Mouse (Mus musculus) MEL (cell line): ENCODE data around the gene Akr1c13. TPM values are rescaled to one million over a fixed set of nuclear protein-coding genes. Genes with fewer than 3 reads are reported as not detected.

Experiments
- DNase-seq: peaks from one replicate; pipeline ENCODE4 v3.0.0; 2011; ENCODE audit warnings: low read depth, low spot score
- H3K27ac ChIP-seq: 2 replicates; pipeline ENCODE4 v1.5.1; 2012; ENCODE audit warnings: low read depth, mild to moderate bottlenecking, control low read depth, low read length, moderate library complexity; ENCODE audit not compliant: control insufficient read depth
- H3K27me3 ChIP-seq, 2 experiments: fragments of 150-350 bp in 1 of 2; sonication (generic) in 1 of 2; 2 replicates each; pipeline ENCODE4 v1.6.1; 2012; ENCODE audit warnings: low read length in 2 of 2, mild to moderate bottlenecking in 2 of 2, improper control_type of control experiment in 1 of 2, moderate library complexity in 1 of 2; ENCODE audit not compliant: insufficient read depth in 2 of 2, control insufficient read depth in 1 of 2
- H3K36me3 ChIP-seq, 2 experiments: 2 replicates each; pipeline ENCODE4 v1.6.1; 2012 to 2014; ENCODE audit warnings: low read length in 2 of 2, improper control_type of control experiment in 1 of 2, inconsistent platforms in 1 of 2, mild to moderate bottlenecking in 1 of 2; ENCODE audit not compliant: insufficient read depth in 2 of 2, control insufficient read depth in 1 of 2
- H3K4me1 ChIP-seq, 2 experiments: fragments of 150-350 bp in 1 of 2; sonication (generic) in 1 of 2; 2 replicates each; pipeline ENCODE4 v1.6.1; 2012; ENCODE audit warnings: low read length in 2 of 2, improper control_type of control experiment in 1 of 2, mild to moderate bottlenecking in 1 of 2; ENCODE audit not compliant: insufficient read depth in 2 of 2, control insufficient read depth in 1 of 2
- H3K4me3 ChIP-seq, 2 experiments: fragments of 150-350 bp in 1 of 2; sonication (generic) in 1 of 2; 2 replicates each; pipeline ENCODE4 v1.5.1; 2012; ENCODE audit warnings: low read depth in 2 of 2, low read length in 2 of 2, mild to moderate bottlenecking in 2 of 2, moderate library complexity in 2 of 2, control low read depth in 1 of 2, improper control_type of control experiment in 1 of 2; ENCODE audit not compliant: control insufficient read depth in 1 of 2, insufficient read depth in 1 of 2
- H3K79me2 ChIP-seq: 2 replicates; pipeline ENCODE4 v1.6.1; 2012; ENCODE audit warnings: mild to moderate bottlenecking, low read length, moderate library complexity; ENCODE audit not compliant: control insufficient read depth, poor library complexity, insufficient read depth
- H3K9ac ChIP-seq: 2 replicates; pipeline ENCODE4 v1.6.1; 2012; ENCODE audit warnings: low read depth, mild to moderate bottlenecking, control low read depth, low read length, moderate library complexity; ENCODE audit not compliant: control insufficient read depth, poor library complexity, severe bottlenecking
- H3K9me3 ChIP-seq: fragments of 150-350 bp; sonication (generic); replicated peaks from 2 replicates; pipeline ENCODE4 v1.6.1; 2012; ENCODE audit warnings: mild to moderate bottlenecking, low read length, improper control_type of control experiment, moderate library complexity; ENCODE audit not compliant: insufficient read depth
- E2F4 ChIP-seq: IDR thresholded peaks from 2 replicates; pipeline ENCODE4 v1.6.1; 2011; ENCODE audit warnings: low read depth, low read length, improper control_type of control experiment, borderline replicate concordance
- ETS1 ChIP-seq: IDR thresholded peaks from 2 replicates; pipeline ENCODE4 v1.6.1; 2012; ENCODE audit warnings: low read depth, mild to moderate bottlenecking, inconsistent platforms, low read length, improper control_type of control experiment, moderate library complexity
- GATA1 ChIP-seq: IDR thresholded peaks from 2 replicates; pipeline ENCODE4 v1.6.1; 2011; ENCODE audit warnings: low read depth, low read length, improper control_type of control experiment
- HCFC1 ChIP-seq: IDR thresholded peaks from 2 replicates; pipeline ENCODE4 v1.6.1; 2012; ENCODE audit warnings: low read depth, mild to moderate bottlenecking, inconsistent platforms, low read length, improper control_type of control experiment, moderate library complexity
- JUND ChIP-seq: IDR thresholded peaks from 2 replicates; pipeline ENCODE4 v1.6.1; 2011; ENCODE audit warnings: low read depth, mild to moderate bottlenecking, improper control_type of control experiment, low read length
- KAT2A ChIP-seq: conservative IDR thresholded peaks from 2 replicates; pipeline ENCODE4 v1.6.1; 2012; ENCODE audit warnings: low read depth, low read length, improper control_type of control experiment, inconsistent platforms
- MAX ChIP-seq: IDR thresholded peaks from 2 replicates; pipeline ENCODE4 v1.6.1; 2011; ENCODE audit warnings: low read length, improper control_type of control experiment
- MAZ ChIP-seq: IDR thresholded peaks from 2 replicates; pipeline ENCODE4 v1.6.1; 2012; ENCODE audit warnings: low read depth, mild to moderate bottlenecking, inconsistent platforms, low read length, improper control_type of control experiment
- MEF2A ChIP-seq: IDR thresholded peaks from 2 replicates; pipeline ENCODE4 v1.6.1; 2014; ENCODE audit warnings: low read depth, mild to moderate bottlenecking, inconsistent platforms, low read length, improper control_type of control experiment; ENCODE audit not compliant: poor library complexity, insufficient replicate concordance, severe bottlenecking; ENCODE audit errors: extremely low read depth
- MYB ChIP-seq: IDR thresholded peaks from 2 replicates; pipeline ENCODE4 v1.6.1; 2011; ENCODE audit warnings: mild to moderate bottlenecking, low read depth, low read length, improper control_type of control experiment
- NELFE ChIP-seq: IDR thresholded peaks from 2 replicates; pipeline ENCODE4 v1.6.1; 2011; ENCODE audit warnings: low read depth, low read length, improper control_type of control experiment
- NRF1 ChIP-seq: IDR thresholded peaks from 2 replicates; pipeline ENCODE4 v1.6.1; 2014; ENCODE audit warnings: low read depth, mild to moderate bottlenecking, inconsistent platforms, low read length, improper control_type of control experiment, moderate library complexity; ENCODE audit not compliant: poor library complexity, insufficient read depth, severe bottlenecking
- POLR2AphosphoS2 ChIP-seq: IDR thresholded peaks from 2 replicates; pipeline ENCODE4 v1.6.1; 2011; ENCODE audit warnings: low read length, improper control_type of control experiment
- RCOR1 ChIP-seq: IDR thresholded peaks from 2 replicates; pipeline ENCODE4 v1.6.1; 2012; ENCODE audit warnings: low read depth, mild to moderate bottlenecking, inconsistent platforms, low read length, improper control_type of control experiment
- SIN3A ChIP-seq: IDR thresholded peaks from 2 replicates; pipeline ENCODE4 v1.6.1; 2012; ENCODE audit warnings: low read length, improper control_type of control experiment, inconsistent platforms
- TAL1 ChIP-seq: IDR thresholded peaks from 2 replicates; pipeline ENCODE4 v1.6.1; 2012; ENCODE audit warnings: mild to moderate bottlenecking, inconsistent platforms, low read length, moderate library complexity, mixed read lengths
- USF2 ChIP-seq, 2 experiments: IDR thresholded peaks; 2 replicates each; pipeline ENCODE4 v1.6.1; 2011 to 2012; ENCODE audit warnings: improper control_type of control experiment in 2 of 2, low read length in 2 of 2, borderline replicate concordance in 1 of 2, inconsistent platforms in 1 of 2, low read depth in 1 of 2, mild to moderate bottlenecking in 1 of 2; ENCODE audit not compliant: insufficient read depth in 1 of 2
- polyA plus RNA-seq, 2 experiments: library from polyadenylated mRNA; stranded (reverse) in 1 of 2; unstranded in 1 of 2; fragments of >175 nt in 1 of 2; fragments of >200 nt in 1 of 2; gene quantifications; 2 replicates each; pipeline versions ENCODE4 v1.2.1 to v1.2.4; 2012; ENCODE audit warnings: low replicate concordance in 2 of 2, low read depth in 1 of 2; ENCODE audit not compliant: insufficient read length in 2 of 2, insufficient read depth in 1 of 2, missing spikeins in 1 of 2
- total RNA-seq: library from RNA; depleted of rRNA; stranded (reverse); fragments of 300-350 nt; gene quantifications from 2 replicates; pipeline ENCODE4 v1.2.3, GENCODE M21; 2012

Akr1c13 gene
- total and polyA plus RNA-seq, 3 experiments: 5.5 to 13.0 TPM; not detected in 1

DNA sequence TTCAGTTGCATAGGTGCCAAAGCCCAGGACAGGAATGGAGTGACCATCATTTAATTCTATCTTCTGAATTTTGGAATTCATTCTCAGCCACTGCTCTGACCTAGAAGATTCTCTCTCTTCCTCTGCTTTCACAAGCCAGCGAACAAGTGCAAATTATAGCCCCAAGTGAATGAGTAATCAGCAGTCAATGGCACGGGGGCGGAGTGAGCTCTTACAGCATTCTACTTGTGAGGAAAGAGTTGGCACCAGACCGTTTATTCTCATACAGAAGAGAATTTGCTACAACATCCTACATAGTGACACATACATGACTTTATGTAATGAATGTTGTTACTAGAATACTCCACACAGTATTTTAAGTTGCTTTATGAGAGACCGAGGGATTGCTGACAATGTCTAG lies 40.4 kb upstream of the Akr1c13 start, which contains the start of gene Akr1c18:
TSS of gene Akr1c18 (minus strand) at position 137 of the 400 bp plus-strand sequence.
- no peaks in the 10 kb centered on the region for H3K79me2 ChIP-seq
- H3K27ac ChIP-seq: no peak within 1 kb of the TSS
- no peaks in the 10 kb centered on the region; a peak in 1 of 4 replicates for H3K27me3 ChIP-seq
- H3K9me3 ChIP-seq: no peaks in the 10 kb centered on the region
- no peak for DNase-seq
- no peaks in the 10 kb centered on the region for H3K36me3 ChIP-seq
- no peaks in the 10 kb centered on the region for H3K4me1 ChIP-seq
- no peak within 1 kb of the TSS for H3K9ac ChIP-seq
- H3K4me3 ChIP-seq: no peak within 1 kb of the TSS
- TF ChIP-seq JUND (no peak), TAL1 (no peak), MYB (no peak), NELFE (no peak), MAX (no peak), MAZ (no peak), KAT2A (no peak), POLR2AphosphoS2 (no peak), SIN3A (no peak)

DNA sequence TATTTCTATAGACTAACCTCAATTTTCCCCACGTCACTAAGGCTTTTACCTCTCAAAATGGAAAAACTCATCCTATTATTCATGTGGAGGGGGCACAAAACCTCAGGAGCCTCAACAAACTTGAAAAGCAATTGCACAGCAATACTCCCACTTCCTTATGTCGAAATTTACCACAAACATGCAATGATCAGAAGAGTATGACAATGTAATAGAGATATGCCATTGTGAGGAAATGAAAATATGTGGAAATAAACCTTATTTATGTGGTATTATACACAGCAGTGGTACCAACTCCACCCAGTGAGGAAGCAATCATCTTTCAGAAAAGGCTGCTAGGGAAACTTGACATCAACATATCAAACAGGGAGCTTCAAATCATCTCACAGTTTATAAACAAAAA lies 38.0 kb upstream of the Akr1c13 start:
- no peak for TF ChIP-seq E2F4
- no peak for TF ChIP-seq MEF2A
- TF ChIP-seq POLR2AphosphoS2: no peak
- no peak for TF ChIP-seq NELFE
- Histone ChIP-seq H3K9me3 (no peaks in the 10 kb centered on the region), H3K9ac (no peak overlapping the region), H3K4me1 (no peaks in the 10 kb centered on the region), H3K4me3 (no peak overlapping the region), H3K27ac (no peak overlapping the region), H3K79me2 (no peaks in the 10 kb centered on the region), H3K27me3 (no peaks in the 10 kb centered on the region), H3K36me3 (no peaks in the 10 kb centered on the region)
- no peak for DNase-seq

DNA sequence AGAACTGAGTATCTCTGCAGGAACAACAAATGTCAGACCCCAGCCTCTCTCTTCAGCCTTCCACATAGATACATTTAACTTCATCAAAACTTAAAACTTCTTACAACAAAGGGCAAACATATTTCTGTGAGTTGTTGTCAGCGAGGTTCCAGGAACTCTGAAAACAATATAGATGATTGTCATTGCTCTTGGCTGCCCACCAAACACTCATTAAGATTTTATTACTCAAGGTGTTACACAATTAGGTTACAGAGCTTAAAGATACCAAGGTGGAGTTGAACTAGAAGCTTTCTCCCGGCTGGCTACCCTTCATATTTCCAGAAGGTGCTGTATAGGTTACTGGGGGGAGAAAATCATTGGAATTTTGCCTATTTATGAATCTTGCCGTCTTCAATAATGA lies 37.4 kb upstream of the Akr1c13 start:
- H3K4me1 ChIP-seq: no peaks in the 10 kb centered on the region
- no peak for TF ChIP-seq HCFC1
- TF ChIP-seq MEF2A: no peak
- TF ChIP-seq GATA1: no peak
- no peak for TF ChIP-seq RCOR1
- TF ChIP-seq ETS1: no peak
- no peak for TF ChIP-seq USF2 (IDR thresholded peaks at IDR 0.05; ENCODE audit: borderline replicate concordance in 1 of 2, insufficient read depth in 1 of 2, low read depth in 1 of 2, low read length in 2 of 2)
- TF ChIP-seq TAL1: no peak
- no peak for TF ChIP-seq NRF1
- TF ChIP-seq, all 39 proteins: peak for 0
- H3K27ac ChIP-seq: no peak overlapping the region
- H3K79me2 ChIP-seq: no peaks in the 10 kb centered on the region
- H3K27me3 ChIP-seq: no peaks in the 10 kb centered on the region
- H3K9me3 ChIP-seq: no peaks in the 10 kb centered on the region
- DNase-seq: no peak
- no peak overlapping the region for H3K4me3 ChIP-seq
- H3K36me3 ChIP-seq: no peaks in the 10 kb centered on the region
- no peak overlapping the region for H3K9ac ChIP-seq
